Comparison of ENCODE assay signal across 9 mouse cellular contexts in the genomic region with DNA sequence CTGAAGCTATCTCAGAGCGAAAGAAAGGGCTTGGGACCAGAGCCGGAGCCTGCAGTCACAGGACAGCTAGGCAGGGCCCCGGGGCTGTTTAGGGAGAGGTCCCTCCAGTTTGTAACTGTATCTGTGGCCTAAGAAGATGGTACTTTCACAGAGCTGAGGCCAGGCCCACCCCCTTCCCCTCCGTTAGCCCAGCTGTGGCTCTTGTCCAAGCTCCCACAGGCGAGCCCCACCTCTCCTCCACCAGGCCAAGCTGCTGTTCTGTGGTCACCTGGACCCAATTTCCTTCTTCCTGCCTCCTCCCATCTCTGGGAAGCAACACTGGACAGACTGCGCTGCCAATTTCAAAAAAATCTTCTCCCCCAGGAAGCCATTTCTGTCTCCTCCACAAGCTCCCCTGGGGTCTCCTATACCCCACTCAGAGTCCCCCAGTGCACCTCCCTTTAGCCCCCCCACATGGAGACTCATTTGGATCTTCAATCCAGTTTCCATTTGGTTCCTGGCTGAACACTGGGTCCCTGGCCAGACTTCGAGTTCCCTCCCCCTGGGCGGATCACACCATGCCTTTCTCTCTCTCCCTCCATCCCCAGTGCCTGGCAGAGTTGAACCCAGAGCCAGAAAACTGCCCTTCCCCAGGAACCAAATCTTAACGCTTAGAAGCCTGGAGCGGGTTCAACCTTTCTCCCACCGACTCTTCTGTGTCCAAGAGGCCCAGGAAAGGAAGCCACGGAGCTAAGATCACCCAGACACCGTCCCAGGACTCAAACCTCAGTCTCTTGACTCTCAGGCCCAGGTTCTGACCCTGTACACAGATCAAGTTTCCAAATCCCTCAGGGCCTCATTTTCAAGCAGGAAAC. TPM values are rescaled to one million over a fixed set of nuclear protein-coding genes. Genes with fewer than 3 reads are reported as not detected.
A peak's percentile ranks its signal among the peaks of the same experiment; 100 is the strongest.
DNase-seq lines count a peak whose midpoint lies in the region; ATAC-seq and TF ChIP-seq lines count a peak whose summit lies in the region.
"Had no signal": no experiment of that assay in that cellular context is flagged by ENCODE, and none has a peak within 500 bp of the region (broad histone marks: within the 10 kb centered on the region; RNA-seq: fewer than 3 reads in every experiment).

No protein-coding gene starts in this region.

- H3K4me1 ChIP-seq in kidney, postnatal 0 days (replicated peaks; ENCODE audit: insufficient read depth, low read length): peaks cover 10% of the 10 kb centered on the region; the same call in 1 of the 2 replicates
- H3K4me1 ChIP-seq in brown adipose tissue, adult 24 weeks (ENCODE audit: control insufficient read depth, insufficient read depth, insufficient read length, low read length): peaks cover 20% of the 10 kb centered on the region
- peaks cover 32% of the 10 kb centered on the region for H3K4me1 ChIP-seq in heart, embryonic 13.5 days

- peak overlapping the region; percentile 26 for H3ac ChIP-seq in myocyte (ENCODE audit: control insufficient read depth, insufficient read length)

- TF ChIP-seq POLR2A in myocyte (IDR thresholded peaks at IDR 0.05; ENCODE audit: insufficient read length, low read depth): peak; percentile 30

- no peak overlapping the region for H3K4me2 ChIP-seq in kidney, postnatal 0 days (ENCODE audit: low read length)
- H3K4me2 ChIP-seq in heart, embryonic 13.5 days: no peak overlapping the region
- H3K4me2 ChIP-seq in myocyte (ENCODE audit: low read depth): peak overlapping the region; percentile 86
- H3K4me2 ChIP-seq: liver, embryonic 13.5 days had no signal

- TF ChIP-seq CTCF in kidney, postnatal 0 days (IDR thresholded peaks at IDR 0.05; ENCODE audit: low read depth): no peak

- H3K27ac ChIP-seq in kidney, postnatal 0 days: peak overlapping the region; percentile 10; the same call in 1 of the 2 replicates
- H3K27ac ChIP-seq in brown adipose tissue, adult 24 weeks (replicated peaks; ENCODE audit: low read depth, low read length): peak overlapping the region; percentile 71
- H3K27ac ChIP-seq in heart, embryonic 13.5 days (replicated peaks): peak overlapping the region; percentile 74
- H3K27ac ChIP-seq: liver, embryonic 13.5 days had no signal

- no peak for DNase-seq in kidney, postnatal 0 days (ENCODE audit: low spot score)
- DNase-seq in kidney, postnatal 36 days: no peak
- no peak for DNase-seq in adrenal gland, adult 8-10 months
- DNase-seq in thymus, postnatal 4 days: no peak
- DNase-seq: liver, embryonic 13.5 days had no signal

- no peaks in the 10 kb centered on the region for H3K9me3 ChIP-seq in kidney, postnatal 0 days (replicated peaks; ENCODE audit: low read length)
- no peaks in the 10 kb centered on the region for H3K9me3 ChIP-seq in heart, embryonic 13.5 days
- H3K9me3 ChIP-seq: liver, embryonic 13.5 days had no signal

- no peaks in the 10 kb centered on the region for H3K27me3 ChIP-seq in kidney, postnatal 0 days (ENCODE audit: insufficient read depth, low read length)
- no peaks in the 10 kb centered on the region for H3K27me3 ChIP-seq in heart, embryonic 13.5 days (replicated peaks)
- no peaks in the 10 kb centered on the region for H3K27me3 ChIP-seq in myocyte (ENCODE audit: control insufficient read depth, insufficient read depth, insufficient read length)
- H3K27me3 ChIP-seq: liver, embryonic 13.5 days had no signal

- ATAC-seq in kidney, postnatal 0 days (replicated peaks; ENCODE audit: low FRiP score, low read depth): no peak
- ATAC-seq in heart, embryonic 13.5 days (ENCODE audit: extremely low read depth, insufficient number of reproducible peaks, low FRiP score, low TSS enrichment): no peak
- ATAC-seq in erythroblast, adult 5-6 weeks (replicated peaks; ENCODE audit: low FRiP score, poor library complexity, severe bottlenecking): no peak

- no peaks in the 10 kb centered on the region for H3K79me2 ChIP-seq in myocyte (ENCODE audit: control insufficient read depth, insufficient read depth)

- 0 out of 2 replicates have a peak overlapping the region, but pooled peaks have one; percentile 23 for H3K9ac ChIP-seq in kidney, postnatal 0 days (ENCODE audit: low read depth, low read length)
- peak overlapping the region; percentile 52; the same call in 1 of the 2 replicates for H3K9ac ChIP-seq in heart, embryonic 13.5 days
- H3K9ac ChIP-seq: liver, embryonic 13.5 days had no signal

- 54% methylated on average over 13 of the region's 13 CpGs for WGBS in kidney, postnatal 0 days
- WGBS in heart, embryonic 13.5 days: 66% methylated on average over 13 of the region's 13 CpGs

- no peak overlapping the region for H3K4me3 ChIP-seq in kidney, postnatal 0 days (replicated peaks; ENCODE audit: low read depth, low read length)
- no peak overlapping the region for H3K4me3 ChIP-seq in brown adipose tissue, adult 24 weeks (ENCODE audit: insufficient read depth, low read depth, low read length)
- no peak overlapping the region for H3K4me3 ChIP-seq in heart, embryonic 13.5 days
- peak overlapping the region; percentile 18 for H3K4me3 ChIP-seq in myocyte
- H3K4me3 ChIP-seq: liver, embryonic 13.5 days had no signal

- H3K36me3 ChIP-seq in kidney, postnatal 0 days (ENCODE audit: insufficient read depth, low read length): no peaks in the 10 kb centered on the region
- 0 out of 2 replicates have a peak, but pooled peaks cover 10% of the 10 kb centered on the region for H3K36me3 ChIP-seq in heart, embryonic 13.5 days
- H3K36me3 ChIP-seq in myocyte (ENCODE audit: control insufficient read depth, insufficient read depth): no peaks in the 10 kb centered on the region
- H3K36me3 ChIP-seq: liver, embryonic 13.5 days had no signal

TF ChIP-seq in myocyte, 11 proteins besides CTCF, POLR2A, EP300 and RAD21:
- TF ChIP-seq MYOG (IDR thresholded peaks at IDR 0.05; ENCODE audit: control insufficient read depth in 1 of 3, insufficient read depth in 1 of 3, insufficient read length in 2 of 3, low read depth in 2 of 3) (peak in 2 of 3 experiments; percentile 19 to 57), REST (IDR thresholded peaks at IDR 0.05; ENCODE audit: insufficient read depth, insufficient read length) (no peak), CEBPB (IDR thresholded peaks at IDR 0.05; ENCODE audit: insufficient read depth, poor library complexity, severe bottlenecking) (no peak), MYOD1 (IDR thresholded peaks at IDR 0.05; ENCODE audit: control insufficient read depth in 1 of 3, insufficient read length in 2 of 3, low read depth in 2 of 3) (peak in 2 of 3 experiments; percentile 13 to 55)

RNA-seq across cellular contexts. Expression of a gene that starts 21.6 kb away (rescaled TPM):
- polyA plus RNA-seq in kidney, postnatal 0 days (2015; fragmentation: Nextera tagmentation; extraction: Ambion mirVana): 98.8 and 113 TPM in 2 replicates
- polyA plus RNA-seq in brown adipose tissue, adult 24 weeks (2012; ENCODE audit: insufficient read depth, insufficient read length, missing spikeins): 39.6 and 39.8 TPM in 2 replicates
- polyA plus RNA-seq in heart, embryonic 13.5 days (2015; fragmentation: Nextera tagmentation; extraction: Ambion mirVana): 64.6 and 72.7 TPM in 2 replicates
- polyA plus RNA-seq in myocyte (2012; fragmentation: generic; extraction: Trizol): 62.0 TPM
- 100 to 1,000 TPM; 105 to 158 (median 133) TPM for total RNA-seq in adrenal gland, adult 8-10 months (2022)
- total RNA-seq in erythroblast, adult 5-6 weeks (2015; ENCODE audit: low replicate concordance): 49.6 and 78.6 TPM in 2 replicates
- 40.3 and 58.8 TPM in 2 replicates for total RNA-seq in erythroblast, adult 5-6 weeks (2017; ENCODE audit: low replicate concordance)

Comparison
In these comparisons a context has a peak if more than half of its experiments do, and no peak if none do; other contexts are left out.
1. H3K27ac ChIP-seq: peak in every context shown above with its lines; median percentile 74 in heart, embryonic 13.5 days; 71 in brown adipose tissue, adult 24 weeks; 10 in kidney, postnatal 0 days.